In the genomic region with DNA sequence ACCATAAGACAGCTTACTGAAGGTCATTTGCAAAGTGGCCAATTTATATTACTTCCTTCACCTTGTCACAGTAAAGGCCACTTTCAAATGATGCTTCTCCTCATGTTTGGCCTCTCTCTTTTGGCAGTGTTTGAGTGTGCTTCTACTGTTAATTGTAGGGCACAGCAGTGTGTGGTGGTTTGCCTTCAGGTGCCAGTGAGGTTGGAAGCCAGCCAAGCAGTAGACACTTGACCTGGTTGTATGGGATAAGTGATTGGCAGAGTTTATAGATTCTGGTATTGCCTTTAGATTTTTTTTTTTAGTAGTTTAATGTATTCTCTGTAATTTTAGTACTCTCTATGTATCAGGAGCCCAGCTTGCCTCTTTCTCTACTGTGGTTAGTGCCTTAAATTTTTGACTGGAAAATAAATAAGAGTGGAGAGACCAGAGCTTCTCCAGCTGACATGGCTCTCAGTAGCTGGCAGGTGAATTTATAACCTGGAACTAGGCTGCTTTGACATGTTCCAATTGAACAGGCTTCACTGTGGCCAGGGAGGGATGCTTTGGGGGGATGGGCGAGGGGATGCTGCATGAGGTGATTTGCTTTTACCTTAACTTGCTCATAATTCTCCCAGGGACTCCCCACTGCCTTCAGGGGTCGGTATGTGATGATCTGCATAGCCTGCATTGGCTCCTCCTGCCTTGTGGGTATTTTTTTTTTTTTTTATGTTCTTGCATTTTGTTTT, we compare ENCODE assay signal across 13 mouse cellular contexts.
"Had no signal": no experiment of that assay in that cellular context is flagged by ENCODE, and none has a peak within 500 bp of the region (broad histone marks: within the 10 kb centered on the region; RNA-seq: fewer than 3 reads in every experiment).

No protein-coding gene starts in this region.

- H3K9ac ChIP-seq: limb, embryonic 13.5 days; liver, embryonic 14.5 days; neural tube, embryonic 15.5 days had no signal

- DNase-seq: layer of hippocampus, postnatal 36 days; lung, postnatal 4 days; midbrain, embryonic 14.5 days; right cerebral cortex, adult 18-20 months; right cerebral cortex, postnatal 25 days; thymus, postnatal 4 days had no signal

- H3K4me2 ChIP-seq: limb, embryonic 13.5 days; neural tube, embryonic 15.5 days had no signal

- H3K4me3 ChIP-seq: limb, embryonic 13.5 days; midbrain, embryonic 10.5 days; myocyte; neural tube, embryonic 15.5 days had no signal

- ATAC-seq: inflammation-experienced regulatory T-cells, adult 6 months; intestine, postnatal 0 days had no signal

- H3K27ac ChIP-seq: limb, embryonic 13.5 days; liver, embryonic 14.5 days; midbrain, embryonic 10.5 days; neural tube, embryonic 15.5 days had no signal

- H3K9me3 ChIP-seq: limb, embryonic 13.5 days; midbrain, embryonic 10.5 days; neural tube, embryonic 15.5 days had no signal

- H3K36me3 ChIP-seq: limb, embryonic 13.5 days; midbrain, embryonic 10.5 days; neural tube, embryonic 15.5 days had no signal

- H3K4me1 ChIP-seq: midbrain, embryonic 10.5 days had no signal

- H3K27me3 ChIP-seq: limb, embryonic 13.5 days; neural tube, embryonic 15.5 days had no signal
